Mouse (Mus musculus): ENCODE data around the gene Pax4.

Pax4 gene

DNA sequence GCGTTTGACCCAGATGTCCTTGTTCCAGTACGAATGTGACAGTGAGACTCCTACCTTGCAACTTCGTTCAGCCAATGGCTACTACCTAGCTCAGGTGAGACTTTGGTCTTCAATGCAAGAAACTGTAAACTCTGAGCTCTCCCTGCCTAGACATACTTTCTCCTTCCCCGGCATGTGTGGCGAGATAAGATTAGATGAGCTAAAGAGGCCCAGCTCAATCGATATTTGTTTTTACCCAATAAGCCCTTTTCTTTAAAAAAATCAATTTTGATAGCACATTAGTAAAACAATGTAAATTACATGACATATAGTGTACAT is 17.7 kb downstream of the Pax4 start:
- no peak for DNase-seq

DNA sequence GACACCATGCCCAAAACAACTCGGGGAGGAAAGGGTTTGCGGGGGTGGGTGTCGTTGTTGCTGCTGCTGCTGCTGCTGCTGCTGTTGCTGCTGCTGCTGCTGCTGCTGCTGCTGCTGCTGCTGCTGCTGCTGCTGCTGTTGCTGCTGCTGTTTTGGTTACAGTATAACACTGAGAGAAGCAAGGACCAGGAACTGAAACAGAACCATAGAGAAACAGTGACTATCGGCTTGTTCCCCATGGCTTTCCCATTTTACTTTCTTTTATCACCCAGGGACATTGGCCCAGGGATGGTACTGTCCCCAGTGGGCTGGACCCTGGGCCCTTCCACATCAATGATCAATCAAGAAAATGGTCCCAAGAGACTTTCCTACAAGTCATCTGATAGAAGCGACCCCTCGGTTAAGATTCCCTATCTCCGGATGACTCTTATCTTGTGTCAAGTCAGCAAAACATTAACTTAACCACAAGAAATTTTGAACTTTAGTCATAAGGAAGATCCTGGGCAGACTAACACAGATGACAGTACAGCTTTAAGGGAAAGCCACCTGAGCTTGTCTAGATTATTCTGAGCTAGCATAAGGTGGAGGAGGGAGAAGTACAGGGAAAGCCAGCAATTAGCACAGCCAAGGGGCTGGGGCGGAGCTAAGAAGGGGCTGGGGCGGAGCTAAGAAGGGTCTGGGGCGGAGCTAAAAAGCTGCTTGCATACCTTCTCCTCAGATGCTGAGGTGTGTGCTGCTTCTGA is 18.2 kb downstream of the Pax4 start:
- peak; percentile 39 to 53 for DNase-seq

GRCm38 (mm10) chr6:28429870-28430269 is 19.3 kb downstream of the Pax4 start:
- DNase-seq: no peak

DNA sequence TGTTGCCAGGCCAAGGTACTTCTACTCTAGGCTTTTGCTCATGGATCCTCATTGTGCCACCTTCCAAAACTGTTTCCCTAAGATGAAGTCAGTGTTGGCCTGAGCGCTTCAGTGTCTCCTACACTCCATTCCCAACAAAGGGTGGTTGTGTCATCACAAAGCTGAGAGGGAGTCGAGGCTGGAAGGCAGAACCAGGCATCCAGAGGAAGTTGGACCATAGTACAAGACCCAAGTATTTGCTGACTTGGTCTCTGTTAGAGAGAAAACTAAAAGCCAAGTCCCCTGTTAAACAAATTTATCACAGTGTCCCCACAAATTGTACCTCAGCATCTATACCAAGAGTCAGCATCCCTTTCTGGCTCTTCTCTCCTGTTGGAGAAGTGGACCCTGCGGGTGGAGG is 20.9 kb downstream of the Pax4 start, which contains the start of gene Gcc1:
Gene Gcc1 (minus strand): TSS at position 101 of the 400 bp plus-strand sequence.
- DNase-seq: no peak

GRCm38 (mm10) chr6:28427096-28427839 is 21.9 kb downstream of the Pax4 start, which contains the start of gene Fscn3:
TSS of gene Fscn3 (plus strand) at chr6:28427789.
- peak; percentile 32 to 55 for DNase-seq

- no peak for DNase-seq
Observed at GRCm38 (mm10) chr6:28425019-28425418, 24.1 kb downstream of the Pax4 start.

GRCm38 (mm10) chr6:28423767-28424695 is 25.1 kb downstream of the Pax4 start:
- DNase-seq: peak; percentile 62 to 72

DNA sequence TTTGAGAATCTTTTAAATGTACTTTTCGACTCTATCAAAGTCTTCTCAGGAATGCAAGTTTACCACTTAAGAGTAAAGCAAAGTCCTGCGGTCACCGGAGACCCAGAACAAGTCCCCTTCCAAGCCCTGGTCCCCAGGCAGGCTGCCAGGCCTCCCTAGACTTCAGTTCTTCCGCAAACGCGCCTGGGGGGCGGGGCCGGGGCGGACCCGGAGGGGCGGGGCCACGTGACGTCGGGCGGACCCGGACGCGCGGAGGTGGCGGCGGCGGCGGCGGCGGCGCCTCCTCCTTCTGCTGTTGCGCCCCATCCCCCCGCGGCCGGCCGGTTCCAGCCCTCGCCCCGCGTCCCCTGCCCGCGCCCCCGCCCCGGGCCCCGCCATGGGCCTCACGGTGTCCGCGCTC is 25.8 kb downstream of the Pax4 start, which contains the start of gene Arf5:
Gene Arf5 (plus strand): TSS at position 248 of the 400 bp plus-strand sequence.
- peak; percentile 93 to 95 for DNase-seq

- no peak for DNase-seq
Observed at GRCm38 (mm10) chr6:28422651-28423290, 26.4 kb downstream of the Pax4 start.

DNA sequence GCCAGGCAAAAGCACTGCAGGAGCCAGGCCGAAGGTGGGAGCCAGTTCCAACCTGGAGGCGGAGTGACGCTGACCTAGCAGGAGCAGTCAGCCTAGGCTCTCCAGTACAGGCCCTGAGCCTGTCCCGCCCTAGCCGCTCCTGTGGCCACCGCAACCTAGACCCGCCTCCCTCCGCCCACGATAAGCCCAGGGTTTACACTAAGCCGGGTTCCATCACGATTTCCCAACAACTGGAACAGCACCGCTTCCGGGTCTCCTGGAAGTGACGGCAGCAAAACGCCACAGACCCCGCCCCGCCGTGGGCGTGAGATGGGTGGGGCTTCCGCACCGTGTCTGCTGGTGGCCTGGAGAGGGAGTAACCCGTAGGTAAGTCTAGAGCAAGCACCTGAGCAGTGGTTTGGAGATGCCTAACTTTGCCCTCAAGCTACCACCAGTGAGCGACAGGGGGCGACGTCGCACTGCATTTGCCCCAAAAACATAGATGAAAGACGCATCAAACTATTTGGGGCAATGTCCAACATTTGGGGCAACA is 27.6 kb downstream of the Pax4 start:
- DNase-seq: peak; percentile 98

- DNase-seq: peak in 1 of 2 experiments; percentile 16
Observed at GRCm38 (mm10) chr6:28420865-28421264, 28.3 kb downstream of the Pax4 start.

- no peak for DNase-seq
Observed at GRCm38 (mm10) chr6:28420361-28420760, 28.8 kb downstream of the Pax4 start.

DNA sequence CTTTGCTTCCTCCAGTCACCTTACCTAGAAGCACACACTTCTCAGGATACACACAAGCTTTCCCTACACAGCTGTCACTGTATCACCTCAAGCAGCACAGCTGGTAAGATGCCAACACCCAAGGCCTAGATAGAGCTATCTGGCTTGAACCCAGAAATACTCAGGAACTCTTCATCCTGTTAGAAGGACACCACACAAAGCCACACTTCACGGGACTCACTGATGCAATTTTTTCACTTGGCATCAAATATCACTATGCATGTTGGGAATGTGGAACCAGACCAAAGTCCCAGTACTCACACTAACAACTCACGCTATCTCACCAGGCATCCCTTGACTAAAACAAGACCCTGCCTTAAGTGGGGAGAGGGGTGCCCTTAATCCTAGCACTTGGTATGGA is 29.5 kb downstream of the Pax4 start:
- peak in 1 of 2 experiments; percentile 5 for DNase-seq

GRCm38 (mm10) chr6:28418449-28418848 is 30.7 kb downstream of the Pax4 start:
- peak; percentile 39 to 47 for DNase-seq

DNA sequence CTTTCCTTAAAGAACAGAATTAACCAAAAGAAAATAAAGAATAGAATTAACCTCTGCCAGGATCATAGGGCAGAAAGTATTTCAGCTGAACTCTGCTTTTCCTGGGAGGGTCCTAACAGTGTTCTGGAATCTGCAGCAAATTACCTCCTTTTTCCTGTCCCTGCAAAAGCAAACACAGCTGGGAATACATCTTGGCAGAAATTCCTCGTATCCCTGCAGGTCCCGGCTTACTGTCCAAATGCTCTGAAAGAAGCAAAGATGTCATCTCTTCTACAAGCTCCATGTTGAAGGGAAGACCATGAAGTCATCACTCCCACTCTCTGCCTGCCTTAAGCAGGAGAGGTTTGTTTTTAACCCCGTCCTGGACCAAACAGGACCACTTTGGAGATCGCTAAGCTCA is 32.2 kb downstream of the Pax4 start:
- DNase-seq: no peak

DNA sequence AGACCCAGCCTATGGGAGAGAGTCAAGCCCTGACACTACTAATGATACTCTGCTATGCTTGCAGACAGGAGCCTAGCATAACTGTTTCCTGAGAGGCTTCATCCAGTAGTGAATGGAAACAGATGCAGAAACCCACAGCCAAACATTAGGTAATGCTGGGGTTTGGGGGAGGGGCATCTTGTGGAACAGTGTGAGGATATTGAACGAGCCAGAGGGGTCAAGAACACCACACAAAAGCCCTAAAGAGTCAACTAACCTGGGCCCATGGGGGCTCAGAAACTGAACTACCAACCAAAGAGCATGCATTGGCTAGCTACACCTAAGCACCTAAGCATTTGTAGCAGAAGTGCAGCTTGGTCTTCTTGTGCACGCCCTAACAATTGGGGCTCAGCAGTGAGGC is 37.9 kb downstream of the Pax4 start:
- DNase-seq: no peak

GRCm38 (mm10) chr6:28410053-28410452 is 39.1 kb downstream of the Pax4 start:
- peak in 1 of 2 experiments; percentile 21 for DNase-seq

- no peak for DNase-seq
Observed at GRCm38 (mm10) chr6:28399791-28400190, 49.4 kb downstream of the Pax4 start.

DNA sequence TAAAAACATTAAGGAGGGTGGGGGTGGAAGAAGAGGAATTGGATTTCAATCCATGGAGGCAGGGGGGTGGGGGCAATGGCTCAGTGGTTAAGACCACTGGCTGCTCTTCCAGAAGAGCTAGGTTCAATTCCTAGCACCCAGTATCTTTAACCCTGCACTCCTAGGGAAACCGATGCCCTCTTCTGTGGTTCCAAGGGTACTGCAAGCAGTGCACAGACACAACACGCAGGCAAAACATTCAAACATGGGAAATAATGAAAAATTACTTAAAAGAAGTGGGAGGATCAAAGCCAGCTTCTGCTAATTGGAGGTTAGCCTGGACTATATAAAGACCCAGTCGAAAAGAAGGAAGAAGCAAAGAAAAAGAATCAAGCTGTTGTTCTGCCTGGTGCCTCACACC is 50.4 kb downstream of the Pax4 start:
- DNase-seq: no peak

GRCm38 (mm10) chr6:28397681-28398203 is 51.4 kb downstream of the Pax4 start, which contains the start of gene Zfp800:
TSS of gene Zfp800 (minus strand) at chr6:28398005.
- DNase-seq: no peak

GRCm38 (mm10) chr6:28396853-28397457 is 52.2 kb downstream of the Pax4 start:
- DNase-seq: peak in 1 of 2 experiments; percentile 11

All from lung, adult 18-20 months (tissue).